Mouse (Mus musculus): ENCODE results near the gene Ovol3. TPM values are rescaled to one million over a fixed set of nuclear protein-coding genes. Genes with fewer than 3 reads are reported as not detected.

Ovol3 gene
- polyA plus RNA-seq (2015; fragmentation: Nextera tagmentation; extraction: Ambion mirVana): not detected in 2 replicates

- H3K9me3 ChIP-seq (replicated peaks; ENCODE audit: control insufficient read depth, low read length, poor library complexity, severe bottlenecking): no peaks in the 10 kb centered on the region
- peaks cover 9% of the 10 kb centered on the region; the same call in 1 of the 2 replicates for H3K36me3 ChIP-seq (ENCODE audit: control insufficient read depth, insufficient read depth, low read length)
- H3K4me1 ChIP-seq (ENCODE audit: control insufficient read depth, insufficient read depth, low read length): peaks cover 14% of the 10 kb centered on the region
- no peak within 1 kb of the TSS for H3K4me2 ChIP-seq (ENCODE audit: low read length)
- no peak within 1 kb of the TSS for H3K9ac ChIP-seq (ENCODE audit: low read depth, low read length)
- no peaks in the 10 kb centered on the region for H3K27me3 ChIP-seq (ENCODE audit: control insufficient read depth, insufficient read depth, low read depth, low read length)
- WGBS: 90% methylated on average over 4 of the region's 4 CpGs
- no peak for ATAC-seq
- no peak within 1 kb of the TSS for H3K27ac ChIP-seq (ENCODE audit: low read length)
- H3K4me3 ChIP-seq (ENCODE audit: low read depth, low read length): no peak within 1 kb of the TSS
Measured at GRCm38 (mm10) chr7:30235625-30236024, at the start of gene Ovol3. Gene Ovol3 (minus strand): TSS chr7:30235725.

GRCm38 (mm10) chr7:30282740-30283139 is 47.2 kb upstream of the Ovol3 start:
- 84% methylated on average over 7 of the region's 7 CpGs for WGBS
- no peaks in the 10 kb centered on the region for H3K36me3 ChIP-seq (ENCODE audit: control insufficient read depth, insufficient read depth, low read length)
- H3K4me2 ChIP-seq (ENCODE audit: low read length): no peak overlapping the region
- no peaks in the 10 kb centered on the region for H3K9me3 ChIP-seq (replicated peaks; ENCODE audit: control insufficient read depth, low read length, poor library complexity, severe bottlenecking)
- no peak overlapping the region for H3K4me3 ChIP-seq (ENCODE audit: low read depth, low read length)
- H3K9ac ChIP-seq (ENCODE audit: low read depth, low read length): no peak overlapping the region
- no peaks in the 10 kb centered on the region for H3K27me3 ChIP-seq (ENCODE audit: control insufficient read depth, insufficient read depth, low read depth, low read length)
- no peak overlapping the region for H3K27ac ChIP-seq (ENCODE audit: low read length)
- ATAC-seq: no peak
- peaks cover 6% of the 10 kb centered on the region; the same call in 1 of the 2 replicates for H3K4me1 ChIP-seq (ENCODE audit: control insufficient read depth, insufficient read depth, low read length)

- no peak overlapping the region; the same call in 1 of the 2 replicates for H3K4me3 ChIP-seq (ENCODE audit: low read depth, low read length)
- peaks cover 6% of the 10 kb centered on the region; the same call in 1 of the 2 replicates for H3K4me1 ChIP-seq (ENCODE audit: control insufficient read depth, insufficient read depth, low read length)
- peak overlapping the region; percentile 97 for H3K4me2 ChIP-seq (ENCODE audit: low read length)
- 85% methylated on average over 4 of the region's 4 CpGs for WGBS
- H3K27ac ChIP-seq (ENCODE audit: low read length): peak overlapping the region; percentile 98
- no peaks in the 10 kb centered on the region for H3K9me3 ChIP-seq (replicated peaks; ENCODE audit: control insufficient read depth, low read length, poor library complexity, severe bottlenecking)
- no peak overlapping the region for H3K9ac ChIP-seq (ENCODE audit: low read depth, low read length)
- no peaks in the 10 kb centered on the region for H3K36me3 ChIP-seq (ENCODE audit: control insufficient read depth, insufficient read depth, low read length)
- no peaks in the 10 kb centered on the region for H3K27me3 ChIP-seq (ENCODE audit: control insufficient read depth, insufficient read depth, low read depth, low read length)
- no peak for ATAC-seq
Measured at GRCm38 (mm10) chr7:30281522-30281921, 46.0 kb upstream of the Ovol3 start.

GRCm38 (mm10) chr7:30280670-30281138 is 45.2 kb upstream of the Ovol3 start:
- Histone ChIP-seq H3K36me3 (ENCODE audit: control insufficient read depth, insufficient read depth, low read length) (no peaks in the 10 kb centered on the region), H3K27me3 (ENCODE audit: control insufficient read depth, insufficient read depth, low read depth, low read length) (no peaks in the 10 kb centered on the region), H3K9me3 (replicated peaks; ENCODE audit: control insufficient read depth, low read length, poor library complexity, severe bottlenecking) (no peaks in the 10 kb centered on the region), H3K9ac (ENCODE audit: low read depth, low read length) (peak overlapping the region; percentile 82), H3K4me3 (ENCODE audit: low read depth, low read length) (peak overlapping the region; percentile 69), H3K27ac (ENCODE audit: low read length) (peak overlapping the region; percentile 98), H3K4me2 (ENCODE audit: low read length) (peak overlapping the region; percentile 97), H3K4me1 (ENCODE audit: control insufficient read depth, insufficient read depth, low read length) (peaks cover 6% of the 10 kb centered on the region; the same call in 1 of the 2 replicates)
- peak; percentile 90 for ATAC-seq
- under 1% methylated on average over 20 of the region's 20 CpGs for WGBS

- Histone ChIP-seq H3K4me2 (ENCODE audit: low read length) (peak within 1 kb of the TSS; percentile 97), H3K4me3 (ENCODE audit: low read depth, low read length) (peak within 1 kb of the TSS; percentile 69), H3K27ac (ENCODE audit: low read length) (peak within 1 kb of the TSS; percentile 98), H3K36me3 (ENCODE audit: control insufficient read depth, insufficient read depth, low read length) (no peaks in the 10 kb centered on the region), H3K9me3 (replicated peaks; ENCODE audit: control insufficient read depth, low read length, poor library complexity, severe bottlenecking) (no peaks in the 10 kb centered on the region), H3K9ac (ENCODE audit: low read depth, low read length) (peak within 1 kb of the TSS; percentile 82), H3K27me3 (ENCODE audit: control insufficient read depth, insufficient read depth, low read depth, low read length) (no peaks in the 10 kb centered on the region), H3K4me1 (ENCODE audit: control insufficient read depth, insufficient read depth, low read length) (peaks cover 6% of the 10 kb centered on the region; the same call in 1 of the 2 replicates)
- peak; percentile 97 for ATAC-seq
- under 1% methylated on average over 49 of the region's 49 CpGs for WGBS
Measured at GRCm38 (mm10) chr7:30279951-30280669, 44.6 kb upstream of the Ovol3 start, which contains the start of the genes Thap8 and Wdr62. Gene Thap8 (plus strand): TSS chr7:30280094. Gene Wdr62 (minus strand): TSS chr7:30280419.

- Histone ChIP-seq H3K9ac (ENCODE audit: low read depth, low read length) (peak overlapping the region; percentile 56; the same call in 1 of the 2 replicates), H3K9me3 (replicated peaks; ENCODE audit: control insufficient read depth, low read length, poor library complexity, severe bottlenecking) (no peaks in the 10 kb centered on the region), H3K36me3 (ENCODE audit: control insufficient read depth, insufficient read depth, low read length) (no peaks in the 10 kb centered on the region), H3K27me3 (ENCODE audit: control insufficient read depth, insufficient read depth, low read depth, low read length) (no peaks in the 10 kb centered on the region), H3K4me1 (ENCODE audit: control insufficient read depth, insufficient read depth, low read length) (peaks cover 6% of the 10 kb centered on the region; the same call in 1 of the 2 replicates), H3K4me3 (ENCODE audit: low read depth, low read length) (peak overlapping the region; percentile 69), H3K27ac (ENCODE audit: low read length) (no peak overlapping the region), H3K4me2 (ENCODE audit: low read length) (peak overlapping the region; percentile 97)
- WGBS: 0% methylated on average over 6 of the region's 6 CpGs
- no peak for ATAC-seq
Measured at GRCm38 (mm10) chr7:30279536-30279935, 44.0 kb upstream of the Ovol3 start.

- no peak overlapping the region for H3K9ac ChIP-seq (ENCODE audit: low read depth, low read length)
Measured at GRCm38 (mm10) chr7:30278911-30279310, 43.4 kb upstream of the Ovol3 start.

GRCm38 (mm10) chr7:30274383-30274782 is 38.9 kb upstream of the Ovol3 start:
- H3K9me3 ChIP-seq (replicated peaks; ENCODE audit: control insufficient read depth, low read length, poor library complexity, severe bottlenecking): no peaks in the 10 kb centered on the region
- H3K4me3 ChIP-seq (ENCODE audit: low read depth, low read length): no peak overlapping the region
- H3K4me1 ChIP-seq (ENCODE audit: control insufficient read depth, insufficient read depth, low read length): no peaks in the 10 kb centered on the region
- 82% methylated on average over 6 of the region's 6 CpGs for WGBS
- no peak overlapping the region for H3K4me2 ChIP-seq (ENCODE audit: low read length)
- no peak for ATAC-seq
- no peaks in the 10 kb centered on the region for H3K27me3 ChIP-seq (ENCODE audit: control insufficient read depth, insufficient read depth, low read depth, low read length)
- no peak overlapping the region for H3K27ac ChIP-seq (ENCODE audit: low read length)
- H3K36me3 ChIP-seq (ENCODE audit: control insufficient read depth, insufficient read depth, low read length): no peaks in the 10 kb centered on the region
- no peak overlapping the region for H3K9ac ChIP-seq (ENCODE audit: low read depth, low read length)

More at GRCm38 (mm10) chr7:30278911-30279310, 43.4 kb upstream of the Ovol3 start:
- Histone ChIP-seq H3K4me3 (ENCODE audit: low read depth, low read length) (no peak overlapping the region), H3K9me3 (replicated peaks; ENCODE audit: control insufficient read depth, low read length, poor library complexity, severe bottlenecking) (no peaks in the 10 kb centered on the region), H3K36me3 (ENCODE audit: control insufficient read depth, insufficient read depth, low read length) (no peaks in the 10 kb centered on the region), H3K4me1 (ENCODE audit: control insufficient read depth, insufficient read depth, low read length) (peaks cover 6% of the 10 kb centered on the region; the same call in 1 of the 2 replicates), H3K27me3 (ENCODE audit: control insufficient read depth, insufficient read depth, low read depth, low read length) (no peaks in the 10 kb centered on the region), H3K27ac (ENCODE audit: low read length) (no peak overlapping the region), H3K4me2 (ENCODE audit: low read length) (no peak overlapping the region)
- 74% methylated on average over 2 of the region's 2 CpGs for WGBS
- ATAC-seq: no peak

GRCm38 (mm10) chr7:30269641-30270040 is 34.1 kb upstream of the Ovol3 start:
- no peak for ATAC-seq
- H3K4me2 ChIP-seq (ENCODE audit: low read length): no peak overlapping the region
- no peaks in the 10 kb centered on the region for H3K9me3 ChIP-seq (replicated peaks; ENCODE audit: control insufficient read depth, low read length, poor library complexity, severe bottlenecking)
- 91% methylated on average over 4 of the region's 4 CpGs for WGBS
- H3K9ac ChIP-seq (ENCODE audit: low read depth, low read length): no peak overlapping the region
- H3K36me3 ChIP-seq (ENCODE audit: control insufficient read depth, insufficient read depth, low read length): no peaks in the 10 kb centered on the region
- no peak overlapping the region for H3K27ac ChIP-seq (ENCODE audit: low read length)
- H3K27me3 ChIP-seq (ENCODE audit: control insufficient read depth, insufficient read depth, low read depth, low read length): no peaks in the 10 kb centered on the region
- H3K4me3 ChIP-seq (ENCODE audit: low read depth, low read length): no peak overlapping the region
- no peaks in the 10 kb centered on the region for H3K4me1 ChIP-seq (ENCODE audit: control insufficient read depth, insufficient read depth, low read length)
